Mouse (Mus musculus) layer of hippocampus, adult 11-12 months (tissue): ENCODE measurements around the gene Borcs8.

Source experiments
- DNase-seq: peaks from one replicate; pipeline ENCODE4 v3.0.0; 2022; ENCODE audit warnings: low spot score

Gene Borcs8

DNA sequence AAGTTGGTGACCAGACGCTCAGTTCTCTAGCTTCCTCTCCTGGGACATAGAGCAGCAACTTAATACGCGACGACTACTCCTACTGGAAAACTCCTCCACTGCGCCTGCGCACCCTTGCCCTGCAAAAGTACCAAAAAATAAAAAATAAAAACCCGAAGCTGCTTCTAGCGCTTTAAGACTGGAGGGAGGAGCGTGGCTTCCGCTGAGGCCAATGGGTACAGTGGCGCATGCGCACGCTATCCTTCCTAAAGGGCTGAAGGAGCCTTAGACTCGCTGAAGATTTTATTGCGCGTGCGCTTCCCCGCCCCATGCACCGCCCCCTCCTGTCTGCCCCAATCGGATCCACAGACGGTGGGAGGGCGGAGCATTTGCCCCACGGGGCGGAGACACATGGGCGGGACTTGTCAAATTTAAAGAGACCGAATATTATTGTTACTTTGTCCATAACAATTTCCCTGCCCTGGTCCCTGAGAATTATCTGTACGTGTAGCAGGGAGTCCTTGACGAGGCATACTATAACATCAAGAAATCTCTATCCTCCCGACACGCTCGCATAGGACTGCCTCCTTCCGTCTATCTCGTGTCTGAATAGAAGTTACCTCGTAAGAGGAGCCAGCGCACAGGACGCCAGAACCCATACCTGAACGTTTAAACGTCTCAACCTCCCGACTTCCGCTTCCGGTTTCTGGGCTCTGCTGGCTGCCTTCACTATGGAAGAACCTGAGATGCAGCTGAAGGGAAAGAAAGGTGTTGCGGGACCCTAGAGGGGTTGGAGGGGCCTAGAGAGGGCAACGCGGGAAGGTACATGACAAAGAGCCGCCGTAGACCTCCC lies at the start of gene Borcs8, which contains the start of the genes Rfxank and Mef2b:
TSS of gene Borcs8 (plus strand) at position 474 of the 832 bp plus-strand sequence.
TSS of gene Rfxank (minus strand) at position 129 of the 832 bp plus-strand sequence.
TSS of gene Mef2b (plus strand) at position 686 of the 832 bp plus-strand sequence.
- DNase-seq, result peak; percentile 99

GRCm38 (mm10) chr8:70092786-70093185 lies 46.5 kb upstream of the Borcs8 start:
- DNase-seq, result no peak

DNA sequence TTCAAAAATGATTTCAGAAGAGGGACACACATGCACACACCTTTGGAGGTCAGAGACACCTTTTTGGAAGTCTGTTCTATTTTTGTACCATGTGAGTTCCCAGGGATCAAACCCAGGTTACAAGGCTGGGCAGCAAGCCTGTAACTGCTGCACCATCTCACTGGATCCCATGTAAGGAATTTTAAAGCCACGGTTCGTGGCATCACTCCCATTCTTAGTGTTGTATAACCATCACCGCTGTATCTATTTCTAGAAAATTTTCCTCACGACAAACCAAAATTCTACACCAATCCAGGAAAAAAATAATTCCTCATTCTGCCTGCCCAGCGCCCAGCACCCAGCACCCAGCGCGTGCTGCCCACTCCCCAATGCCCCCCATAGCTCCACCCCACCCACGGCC lies 40.0 kb upstream of the Borcs8 start:
- no peak for DNase-seq

GRCm38 (mm10) chr8:70100241-70100640 lies 39.1 kb upstream of the Borcs8 start:
- DNase-seq, result no peak

DNA sequence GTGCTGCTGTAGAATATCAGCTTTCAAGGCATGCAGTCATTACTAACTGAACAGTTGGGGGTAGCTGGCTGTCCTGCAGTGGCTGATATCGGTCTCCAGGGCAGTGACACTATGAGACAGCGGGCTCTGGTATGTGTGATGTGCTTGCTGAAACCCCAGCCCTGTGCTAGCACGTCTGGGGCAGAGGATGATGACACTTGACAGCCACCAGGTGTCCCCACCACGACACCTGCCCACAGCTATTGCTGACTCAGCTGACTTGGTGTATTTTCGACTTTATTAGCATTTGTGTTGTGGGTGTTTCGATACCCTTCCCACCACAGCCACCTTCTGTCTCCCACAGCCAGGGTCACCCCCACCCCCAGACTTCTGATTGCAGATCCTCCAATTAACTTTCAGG lies 34.8 kb upstream of the Borcs8 start:
- DNase-seq, result no peak

GRCm38 (mm10) chr8:70104922-70105321 lies 34.4 kb upstream of the Borcs8 start:
- no peak for DNase-seq

DNA sequence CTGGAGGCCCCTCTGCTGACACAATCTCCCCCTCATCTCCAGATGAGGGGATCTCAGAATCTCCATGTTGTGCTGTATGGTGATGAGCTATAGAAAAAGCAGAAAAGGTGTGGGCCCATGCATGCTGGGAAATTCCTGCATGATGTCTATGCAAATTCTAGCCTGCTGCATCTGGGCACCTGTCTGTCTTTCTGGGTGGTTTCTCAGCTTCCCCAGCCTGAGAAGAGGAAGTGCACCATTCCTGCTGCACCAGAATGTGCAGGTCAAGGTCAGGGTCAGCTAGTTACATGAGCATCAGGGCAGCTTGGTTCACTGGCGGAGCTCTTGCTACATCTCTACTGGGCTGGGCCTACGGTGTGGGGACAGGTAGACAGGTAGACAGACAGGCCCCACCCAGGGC lies 28.8 kb upstream of the Borcs8 start:
- no peak for DNase-seq

- DNase-seq, result no peak
Measured at GRCm38 (mm10) chr8:70111192-70111795, 28.0 kb upstream of the Borcs8 start.

- no peak for DNase-seq
Measured at GRCm38 (mm10) chr8:70112401-70113016, 26.8 kb upstream of the Borcs8 start.

- DNase-seq, result no peak
Measured at GRCm38 (mm10) chr8:70114488-70114887, 24.8 kb upstream of the Borcs8 start.

GRCm38 (mm10) chr8:70114892-70115291 lies 24.4 kb upstream of the Borcs8 start:
- no peak for DNase-seq

- DNase-seq, result no peak
Measured at GRCm38 (mm10) chr8:70117611-70118010, 21.7 kb upstream of the Borcs8 start.

DNA sequence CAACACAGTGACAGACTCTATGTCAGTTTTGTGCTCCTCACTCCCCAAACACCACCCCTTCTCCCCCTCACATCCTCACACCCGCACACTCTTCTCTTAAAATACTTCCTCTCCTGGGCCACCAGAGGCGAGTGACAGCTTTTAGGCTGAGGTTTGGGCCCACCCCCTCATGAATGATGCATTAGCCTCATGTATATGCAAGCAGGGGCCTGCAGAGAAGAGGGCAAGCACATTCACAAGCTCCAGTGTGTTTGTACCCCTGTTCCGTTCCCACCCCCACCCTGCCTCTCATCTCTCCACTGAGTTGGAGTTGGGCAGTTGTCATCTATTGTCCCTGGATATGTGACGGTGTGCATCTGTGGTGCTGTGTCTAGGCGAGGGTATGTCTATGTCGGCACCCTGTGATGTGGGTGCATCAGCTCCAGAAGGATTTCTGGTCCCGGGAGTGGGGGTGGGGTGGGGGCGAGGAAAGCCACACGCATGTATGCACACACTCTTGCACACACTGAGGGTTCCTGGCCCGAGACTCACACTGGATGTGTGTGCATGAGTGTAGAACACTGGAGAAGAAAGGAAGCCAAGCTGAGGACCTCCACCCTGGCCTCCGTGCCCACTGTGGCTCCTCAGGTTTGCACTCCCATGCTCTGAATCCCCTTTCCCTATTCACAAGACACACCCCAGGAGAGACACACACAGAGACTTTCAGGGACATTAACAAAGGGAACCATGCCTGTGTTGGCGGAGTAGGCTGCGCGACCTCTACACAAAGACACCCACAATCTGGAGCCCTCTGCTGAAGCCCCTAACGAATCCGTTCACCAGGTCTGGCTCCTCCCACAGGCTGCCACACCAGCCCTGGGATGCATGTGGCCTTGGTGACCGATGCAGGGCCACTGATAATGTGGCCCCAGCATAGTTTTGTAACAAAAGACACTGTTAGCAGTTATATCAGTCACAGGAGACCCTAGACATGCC lies 20.3 kb upstream of the Borcs8 start:
- peak; percentile 55 for DNase-seq

- peak; percentile 89 for DNase-seq
Measured at GRCm38 (mm10) chr8:70120667-70121066, 18.6 kb upstream of the Borcs8 start, which contains the start of gene Ncan. Gene Ncan (minus strand): TSS chr8:70120873.

DNA sequence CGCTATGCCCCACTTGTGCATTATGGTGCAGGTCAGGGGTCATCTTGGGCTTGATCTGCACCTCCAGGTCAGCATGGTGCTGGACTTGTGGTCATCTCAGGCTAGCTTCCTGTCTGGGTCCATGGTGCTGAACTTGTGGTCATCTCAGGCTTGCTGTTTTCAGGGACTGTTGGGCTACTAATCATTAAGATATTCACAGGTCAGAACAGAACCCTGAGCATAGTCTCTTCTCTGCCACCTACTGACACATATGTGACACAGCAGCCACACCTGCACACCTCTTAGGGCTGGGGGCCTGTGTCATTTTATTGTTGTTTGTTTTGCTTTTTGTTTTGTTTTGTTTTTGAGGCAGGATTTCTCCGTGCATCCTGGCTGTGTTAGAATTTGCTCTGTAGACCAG lies 16.4 kb upstream of the Borcs8 start:
- no peak for DNase-seq

DNA sequence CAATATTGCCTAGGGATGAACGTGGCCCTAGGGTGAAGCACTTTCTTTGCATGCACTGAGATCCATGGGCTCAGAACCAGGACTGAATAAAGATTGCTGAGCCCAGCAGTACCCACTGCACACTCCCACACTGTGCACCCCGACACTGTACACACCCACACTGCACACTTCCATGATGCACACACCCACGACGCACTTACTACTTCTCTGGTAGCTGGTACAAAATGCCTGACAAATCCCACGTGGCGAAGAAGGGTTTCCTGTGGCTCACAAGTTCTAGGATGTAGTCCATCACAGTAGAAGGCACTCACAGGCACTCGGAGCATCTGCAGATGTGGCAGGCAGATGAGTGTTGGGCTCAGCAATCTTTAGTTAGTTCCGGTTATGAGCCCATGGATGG lies 14.3 kb upstream of the Borcs8 start:
- DNase-seq, result no peak

DNA sequence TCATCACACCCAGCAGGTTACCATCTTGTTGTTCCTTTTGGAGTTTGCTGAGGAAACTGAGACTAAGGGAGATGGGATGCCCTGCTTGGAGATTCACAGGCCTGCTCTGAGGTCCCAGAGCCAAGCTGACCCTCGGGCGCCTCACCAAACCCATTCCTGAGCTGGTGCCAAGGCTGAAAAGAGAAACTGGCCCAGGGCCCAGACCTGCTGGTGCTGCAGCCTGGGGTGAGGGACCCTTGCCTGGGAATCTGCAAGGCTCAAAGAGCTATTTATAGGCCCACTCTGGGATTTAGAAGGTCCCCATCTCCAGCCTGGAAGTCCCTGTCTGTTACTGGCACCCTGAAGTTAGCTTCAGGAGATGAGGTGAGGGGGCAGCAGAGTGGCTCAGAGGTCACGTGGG lies 10.9 kb upstream of the Borcs8 start:
- DNase-seq, result peak; percentile 65

- DNase-seq, result peak; percentile 84
Measured at GRCm38 (mm10) chr8:70129309-70129952, 9.9 kb upstream of the Borcs8 start.

- DNase-seq, result no peak
Measured at GRCm38 (mm10) chr8:70130066-70130465, 9.2 kb upstream of the Borcs8 start.

DNA sequence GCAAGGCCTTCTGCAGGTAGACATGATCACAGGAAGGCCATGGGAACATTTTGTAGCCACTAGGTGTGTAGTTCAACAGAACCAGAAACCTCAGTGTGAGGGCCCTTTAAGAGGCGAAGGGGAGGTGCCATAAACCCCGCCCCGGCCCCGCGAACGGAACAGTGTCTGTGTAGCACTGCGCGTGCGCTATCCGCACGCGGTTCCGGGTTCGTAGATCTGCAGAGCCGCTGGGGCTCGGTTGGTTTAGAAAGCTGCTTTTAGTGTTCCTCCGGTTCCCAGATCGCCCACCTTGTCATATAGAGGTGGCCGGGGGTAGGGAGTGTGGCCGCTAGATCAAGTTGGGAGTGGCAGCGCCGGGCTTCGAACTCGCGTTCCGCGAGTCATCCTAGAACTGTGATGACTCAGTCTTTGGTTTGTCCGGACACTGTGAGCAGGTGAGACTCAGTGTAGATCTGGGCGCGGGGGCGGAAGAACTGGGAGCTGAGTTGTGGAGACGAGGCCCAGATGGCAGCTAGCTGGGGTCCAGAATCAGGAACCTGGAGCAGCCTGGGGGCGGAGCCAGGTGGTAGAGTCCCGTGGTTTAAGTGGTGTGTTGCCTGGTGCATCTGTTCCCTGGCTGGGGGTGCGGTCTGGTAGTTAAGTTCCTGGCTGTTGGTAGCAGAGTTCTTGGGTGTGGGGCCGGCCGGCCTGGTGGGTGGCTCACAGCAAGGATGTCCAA lies 8.0 kb upstream of the Borcs8 start, which contains the start of gene Nr2c2ap:
TSS of gene Nr2c2ap (plus strand) at position 168 of the 718 bp plus-strand sequence.
- DNase-seq, result peak; percentile 81
